Mouse (Mus musculus) stomach, postnatal 0 days (tissue): ENCODE data around the gene Rrm2.

Experiments used
- CTCF ChIP-seq: IDR thresholded peaks from 2 replicates; pipeline ENCODE4 v1.5.1; 2016; ENCODE audit warnings: antibody characterized with exemption, low read depth, mild to moderate bottlenecking, moderate library complexity
- EP300 ChIP-seq: optimal IDR thresholded peaks from 2 replicates; pipeline ENCODE3; 2016; ENCODE audit warnings: antibody characterized with exemption

- TF ChIP-seq CTCF (no peak), EP300 (no peak)
These were observed 15.8 kb downstream of the Rrm2 start for GRCm38 (mm10) chr12:24723859-24724258.
